Mouse (Mus musculus): ENCODE measurements around the gene Tuba1b.

The Tuba1b gene

GRCm38 (mm10) chr15:98886667-98887387 is 47.5 kb downstream of the Tuba1b start:
- DNase-seq, result no peak

- no peak for DNase-seq
These were observed 50.3 kb downstream of the Tuba1b start for GRCm38 (mm10) chr15:98884106-98884505.

DNA sequence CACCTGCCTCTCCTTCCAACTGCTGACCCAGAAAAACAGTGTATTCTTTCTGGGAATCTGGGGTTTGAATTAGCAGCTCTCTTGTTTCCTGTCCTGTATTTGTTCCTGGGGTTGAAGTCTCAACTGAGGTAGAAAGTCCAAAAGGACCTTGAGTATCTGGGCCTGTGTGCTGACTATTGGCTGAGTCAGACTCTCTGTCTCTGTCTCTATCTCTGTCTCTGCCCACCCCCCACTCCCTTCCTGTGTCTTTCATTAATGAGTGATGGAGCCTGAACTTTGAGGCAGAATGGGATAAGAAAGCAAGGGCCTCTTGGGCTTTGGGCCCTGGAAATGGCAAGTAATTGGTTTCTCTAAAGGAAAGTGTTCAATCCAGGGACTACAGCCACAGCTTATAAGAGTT is 50.7 kb downstream of the Tuba1b start:
- no peak for DNase-seq

DNA sequence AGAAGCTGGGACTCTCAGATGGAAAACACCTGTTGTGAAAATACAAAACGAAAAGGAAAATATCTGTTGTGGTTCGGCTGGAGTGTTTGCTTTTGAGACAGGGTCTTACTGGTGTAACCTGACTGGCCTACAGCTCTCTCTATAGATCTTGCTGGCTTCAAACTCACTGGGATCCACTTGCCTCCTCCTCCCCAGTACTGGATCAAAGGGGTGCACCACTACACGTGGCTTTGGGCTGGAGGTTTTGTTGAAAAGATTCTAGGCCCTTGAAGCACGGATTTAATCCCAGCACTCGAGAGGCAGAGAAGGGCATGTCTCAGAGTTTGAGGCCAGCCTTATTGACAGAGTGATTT is 52.7 kb downstream of the Tuba1b start:
- no peak for DNase-seq
